Mouse (Mus musculus) urinary bladder, postnatal 14 days (tissue): ENCODE measurements around the gene Cpne5.

Experiments
- DNase-seq: peaks from one replicate; pipeline ENCODE4 v3.0.0; 2021; ENCODE audit warnings: low spot score

Gene Cpne5

GRCm38 (mm10) chr17:29168996-29169601 lies 68.9 kb downstream of the Cpne5 start:
- DNase-seq = peak; percentile 32

DNA sequence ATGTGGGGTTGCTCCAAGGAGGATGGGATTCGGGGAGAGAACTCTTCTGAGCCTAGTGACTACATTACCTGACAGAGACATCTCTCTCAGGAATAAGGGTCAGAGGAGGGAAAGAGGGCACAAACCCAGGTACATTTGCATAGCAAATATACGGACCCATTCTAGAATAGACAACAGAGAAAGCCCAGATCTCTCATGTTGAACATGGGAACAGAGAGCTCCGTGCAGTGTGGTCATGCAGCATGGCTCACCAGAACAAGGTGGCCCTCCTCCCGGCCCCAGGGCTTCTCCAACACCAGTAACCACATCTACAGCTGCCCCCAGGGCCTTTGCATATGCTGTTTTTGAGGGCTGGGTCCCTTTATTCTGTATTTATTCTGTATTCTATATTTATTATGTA lies 69.5 kb downstream of the Cpne5 start:
- DNase-seq = no peak

- DNase-seq = no peak
These were observed 70.6 kb downstream of the Cpne5 start for GRCm38 (mm10) chr17:29167371-29167770.

DNA sequence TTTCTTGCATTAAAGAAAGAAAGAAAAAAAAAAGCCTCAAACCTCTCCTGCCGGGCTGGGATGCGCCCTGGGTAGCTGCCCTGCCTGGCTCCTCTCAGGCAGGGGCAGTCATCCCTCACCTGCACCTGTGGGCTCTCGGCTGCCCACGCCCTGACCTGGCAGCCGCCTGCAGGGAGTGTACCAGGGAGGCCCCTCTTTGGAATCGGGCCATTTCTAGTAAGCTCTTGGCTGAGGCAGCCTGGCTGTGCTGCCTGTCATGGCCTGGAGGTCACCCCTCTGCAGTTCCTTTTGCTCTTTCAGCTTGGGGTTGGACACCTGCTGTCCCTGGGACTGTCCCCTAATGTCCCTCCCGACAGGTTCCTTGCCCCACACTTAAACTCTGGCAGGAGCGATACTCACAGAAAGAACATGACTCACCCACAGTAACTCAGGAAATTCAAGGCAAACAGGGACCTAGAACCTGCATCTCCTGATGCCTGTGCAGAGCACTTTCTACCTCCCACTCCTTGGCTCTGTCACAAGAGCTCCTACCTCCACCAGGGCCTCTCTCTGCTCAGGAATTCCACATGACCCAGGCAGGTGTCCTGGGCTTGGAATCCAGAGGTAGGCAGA lies 71.9 kb downstream of the Cpne5 start:
- DNase-seq = peak; percentile 27

DNA sequence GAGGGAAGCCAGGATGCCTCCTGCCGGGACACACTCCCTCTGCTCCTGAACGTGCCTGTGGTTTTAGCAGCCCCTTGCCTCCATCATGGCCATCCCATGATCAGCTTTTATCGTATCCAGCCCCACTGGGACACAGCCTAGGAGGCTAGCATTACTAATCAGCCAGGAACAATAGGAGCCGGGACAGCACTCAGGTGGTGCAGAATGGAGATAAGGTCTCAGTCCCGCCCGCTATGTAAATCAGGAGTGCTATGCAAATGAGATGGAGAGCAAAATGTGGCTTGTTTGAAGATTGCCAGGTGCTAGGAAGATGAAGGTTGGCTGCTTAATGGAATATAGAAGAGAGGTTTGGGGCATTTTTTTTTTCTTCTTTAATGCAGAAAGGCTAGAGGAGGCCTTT lies 72.5 kb downstream of the Cpne5 start:
- DNase-seq = no peak

DNA sequence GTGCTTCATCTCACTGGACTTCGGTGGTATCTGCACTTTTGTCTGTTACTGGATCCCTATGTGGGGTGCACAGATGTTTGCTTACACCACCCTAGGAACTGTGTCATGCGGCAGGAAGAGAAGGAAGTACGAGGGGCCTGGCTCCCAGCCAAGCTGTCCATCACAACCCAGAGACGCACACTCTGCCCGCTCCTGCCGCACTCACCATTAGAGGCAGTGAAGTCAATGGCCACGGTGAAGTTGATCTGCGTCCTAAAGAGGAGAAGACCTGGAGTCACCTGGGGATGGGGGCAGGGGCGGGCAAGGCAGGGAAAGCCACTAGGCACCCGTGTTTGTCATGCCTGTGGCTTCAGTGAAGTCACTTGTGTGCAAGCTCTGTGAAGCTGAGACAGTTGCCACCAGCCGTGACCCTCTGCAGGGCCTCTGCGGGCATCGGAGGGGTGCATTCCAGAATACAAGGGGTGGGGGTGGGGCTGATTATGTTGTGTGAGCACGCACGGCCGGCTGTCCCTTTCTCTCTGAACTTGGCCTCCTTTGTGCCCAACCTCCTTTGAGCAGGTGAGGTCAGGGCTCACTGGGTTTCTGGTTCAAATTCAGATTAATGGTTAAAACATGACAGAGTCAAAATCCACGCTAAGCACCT lies 73.4 kb downstream of the Cpne5 start:
- DNase-seq = peak; percentile 67

GRCm38 (mm10) chr17:29162334-29162733 lies 75.6 kb downstream of the Cpne5 start:
- no peak for DNase-seq

GRCm38 (mm10) chr17:29159743-29160455 lies 78.1 kb downstream of the Cpne5 start:
- peak; percentile 79 for DNase-seq

DNA sequence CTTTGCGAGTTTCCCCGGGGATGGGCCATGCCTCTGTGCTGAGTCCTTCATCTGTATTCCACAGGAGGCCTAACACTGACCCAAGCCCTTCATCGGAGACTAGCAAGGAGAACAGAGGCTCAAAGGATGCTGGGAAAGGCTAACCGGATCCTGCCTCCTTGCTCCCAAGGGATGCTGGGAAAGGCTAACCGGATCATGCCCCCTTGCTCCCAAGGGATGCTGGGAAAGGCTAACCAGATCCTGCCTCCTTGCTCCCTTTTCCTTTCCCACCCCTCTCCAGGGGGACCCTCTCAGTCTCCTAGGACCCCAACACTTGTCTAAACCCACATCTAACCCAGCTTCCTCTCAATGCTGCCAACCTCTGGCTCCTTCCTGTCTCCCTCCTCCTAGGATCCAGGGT lies 78.6 kb downstream of the Cpne5 start:
- DNase-seq = no peak

- DNase-seq = no peak
These were observed 79.1 kb downstream of the Cpne5 start for GRCm38 (mm10) chr17:29158899-29159298.

- peak; percentile 60 for DNase-seq
These were observed 81.1 kb downstream of the Cpne5 start for GRCm38 (mm10) chr17:29156866-29157265.

DNA sequence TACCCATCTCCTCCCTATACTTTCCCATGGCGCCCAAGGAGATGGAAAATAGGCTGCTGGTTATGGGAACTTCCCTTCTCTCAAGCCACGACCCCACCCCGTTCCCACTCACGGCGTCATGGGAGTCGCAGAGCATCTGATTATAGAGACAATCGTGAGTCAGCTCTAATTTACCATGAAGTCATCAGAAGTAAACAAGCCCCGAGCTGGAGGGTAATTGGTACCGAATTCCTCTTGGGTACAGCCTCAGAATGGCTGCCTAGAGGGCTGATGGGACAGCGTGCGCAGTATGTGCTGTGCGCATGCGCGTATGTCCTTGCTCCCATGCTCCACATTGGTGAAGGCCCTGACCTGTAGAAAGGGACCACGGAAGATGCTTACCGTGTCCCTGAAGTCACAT lies 81.6 kb downstream of the Cpne5 start:
- DNase-seq = no peak

DNA sequence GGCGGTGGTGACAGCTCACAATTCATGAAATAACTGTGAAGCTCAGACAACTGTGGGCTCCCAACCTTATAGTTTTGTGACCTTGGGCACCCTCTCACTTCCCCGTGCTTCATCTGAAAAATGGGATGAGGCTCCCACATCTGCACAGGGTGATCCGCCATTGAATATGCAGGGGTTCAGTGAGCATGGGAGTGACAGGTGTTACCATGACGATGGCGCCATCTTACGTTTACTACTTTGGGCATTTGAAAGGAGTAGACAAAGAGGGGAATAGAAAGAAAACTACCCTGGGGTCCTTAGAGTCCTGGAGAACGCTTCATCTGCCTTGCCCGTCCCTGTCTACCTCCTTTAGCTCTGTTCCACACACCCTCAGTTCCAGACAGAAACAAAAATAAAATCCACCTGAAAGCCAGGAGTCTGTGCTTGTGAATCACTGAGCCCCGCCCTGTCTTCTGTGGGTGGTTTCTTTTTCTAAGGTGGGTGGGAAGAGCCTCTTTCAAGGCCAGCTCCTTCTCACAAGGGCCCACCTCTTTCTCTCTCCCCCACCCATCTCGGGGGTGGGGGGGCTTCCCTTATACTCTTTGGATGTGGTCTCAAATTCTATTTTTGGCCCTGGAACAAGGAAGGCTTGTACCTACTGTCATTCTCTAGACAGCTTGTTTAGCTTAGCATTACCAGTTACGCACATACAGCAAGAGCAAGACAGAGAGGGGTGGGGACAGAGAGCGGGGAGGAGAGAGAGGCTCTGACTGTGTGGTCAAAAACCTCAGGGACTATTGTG lies 82.4 kb downstream of the Cpne5 start:
- DNase-seq = peak; percentile 33

- no peak for DNase-seq
These were observed 83.7 kb downstream of the Cpne5 start for GRCm38 (mm10) chr17:29154247-29154646.

DNA sequence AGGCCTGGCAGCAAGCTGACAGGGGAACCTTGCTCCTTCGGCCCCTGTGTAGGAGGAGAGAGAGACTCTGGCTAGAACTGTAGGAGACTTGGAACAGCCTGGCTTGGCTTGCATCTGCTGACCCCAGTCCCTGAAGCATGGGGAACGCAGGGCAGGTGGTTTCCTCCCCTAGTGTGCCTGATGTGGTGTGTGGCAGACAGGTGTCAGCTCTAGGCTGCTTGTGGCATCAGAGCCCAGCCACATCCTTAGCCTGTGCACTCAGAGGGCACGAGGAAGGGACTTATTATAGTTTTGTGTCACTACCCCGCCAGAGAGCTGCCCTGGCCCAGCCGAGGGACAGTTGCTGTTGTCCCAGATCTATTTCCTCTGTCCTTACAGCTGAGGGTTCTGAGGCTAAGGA lies 85.4 kb downstream of the Cpne5 start:
- DNase-seq = no peak

DNA sequence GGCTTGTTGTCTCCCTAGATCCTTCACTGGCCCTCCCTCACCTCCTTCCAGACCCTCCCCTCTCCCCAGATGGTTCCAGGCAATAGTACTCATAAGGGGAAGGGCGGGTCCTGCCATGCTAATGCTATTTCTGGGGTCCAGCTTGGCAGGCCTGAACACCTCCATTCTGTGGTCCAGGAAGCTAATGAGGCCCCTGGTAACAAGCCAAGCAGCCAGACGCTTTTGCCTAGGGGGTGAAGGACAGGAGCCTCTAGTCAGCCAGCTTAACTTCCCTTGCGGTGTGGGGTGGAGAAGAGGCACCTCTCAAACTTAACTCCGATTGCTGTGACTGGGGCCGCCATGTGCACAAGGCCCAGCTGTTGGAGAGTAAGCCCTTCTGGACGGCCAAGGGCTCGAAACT lies 88.2 kb downstream of the Cpne5 start:
- no peak for DNase-seq

DNA sequence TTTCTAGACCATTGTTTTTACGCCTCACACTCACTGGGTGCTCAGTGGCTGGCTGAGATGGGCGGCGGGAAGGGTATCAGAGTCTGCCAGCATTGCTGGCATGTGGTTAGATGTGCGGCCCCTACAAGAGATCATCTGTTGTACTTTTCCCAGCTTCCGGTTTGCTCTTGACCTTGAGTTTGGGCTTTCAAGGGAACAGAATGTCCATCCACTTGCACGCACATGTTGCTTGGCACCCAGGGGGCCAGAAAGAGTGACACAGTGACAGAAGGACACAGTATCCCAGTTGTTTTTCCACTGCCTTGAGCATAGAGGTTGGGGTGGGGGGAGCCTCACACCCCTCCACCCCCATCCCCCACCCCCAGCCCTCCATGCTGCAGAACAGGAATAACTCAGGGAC lies 90.2 kb downstream of the Cpne5 start:
- DNase-seq = no peak

- no peak for DNase-seq
These were observed 90.7 kb downstream of the Cpne5 start for GRCm38 (mm10) chr17:29147273-29147672.

GRCm38 (mm10) chr17:29145101-29145500 lies 92.9 kb downstream of the Cpne5 start:
- DNase-seq = no peak

- DNase-seq = no peak
These were observed 94.7 kb downstream of the Cpne5 start for GRCm38 (mm10) chr17:29143266-29143665.

GRCm38 (mm10) chr17:29141577-29141976 lies 96.4 kb downstream of the Cpne5 start:
- DNase-seq = peak; percentile 27

GRCm38 (mm10) chr17:29137906-29138305 lies 100.1 kb downstream of the Cpne5 start:
- no peak for DNase-seq
